Mouse (Mus musculus) adrenal gland, adult 18-20 months (tissue): ENCODE measurements around the gene Mmd. TPM values are rescaled to one million over a fixed set of nuclear protein-coding genes. Genes with fewer than 3 reads are reported as not detected.

Experiments used
- DNase-seq, 2 experiments: peaks; one replicate each; pipeline ENCODE4 v3.0.0; 2021 to 2022; ENCODE audit warnings: low spot score in 2 of 2
- total RNA-seq, 2 experiments: library from RNA; stranded (reverse); gene quantifications; 1 replicate in 1 of 2; 2 replicates in 1 of 2; pipeline ENCODE4 v1.2.3; 2021

Mmd gene
- total RNA-seq, 2 experiments from 2014 or later, result 89.7 to 274 TPM

DNA sequence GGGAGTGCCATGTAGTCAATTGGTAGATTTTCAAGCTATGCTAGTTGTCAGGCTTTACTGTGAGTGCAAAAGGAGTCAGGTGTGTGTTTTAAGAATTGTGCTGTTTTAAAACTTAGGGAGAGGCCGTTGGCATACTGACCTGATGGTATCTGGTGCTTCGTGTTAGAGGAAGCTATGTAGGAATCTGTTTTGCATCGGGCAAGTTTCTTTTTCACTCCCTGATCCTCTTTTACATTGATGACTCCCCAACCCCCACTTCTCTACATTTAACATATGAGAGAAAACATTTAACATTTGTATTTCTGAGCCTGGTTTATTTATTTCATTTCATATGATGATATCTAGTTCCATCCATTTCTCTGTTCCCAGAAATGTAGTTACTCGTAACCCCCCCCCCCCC is 1.5 kb upstream of the Mmd start:
- DNase-seq, result no peak

DNA sequence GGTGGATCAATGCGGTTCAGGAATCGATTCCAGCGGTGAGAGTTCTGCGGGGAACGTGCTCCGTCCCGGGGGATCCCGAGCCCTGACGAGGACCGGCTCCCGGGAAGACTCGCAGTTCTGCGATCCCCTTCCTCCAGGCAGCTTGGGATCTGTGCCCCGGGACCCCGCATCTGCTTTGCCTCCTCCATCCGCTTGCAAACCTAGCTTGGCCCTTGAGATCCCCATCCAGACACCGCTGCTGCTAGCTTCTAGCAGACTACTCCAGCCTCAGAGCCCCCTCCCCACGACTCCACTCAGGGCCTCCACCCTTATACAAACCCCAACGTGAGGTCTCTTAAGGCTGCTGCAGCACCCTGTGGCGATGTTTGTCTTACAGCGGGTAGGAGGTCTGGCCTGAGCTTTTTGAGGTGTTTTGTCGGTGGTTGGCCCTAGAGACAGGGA is 465 bp downstream of the Mmd start:
- peak in 1 of 2 experiments; percentile 46 for DNase-seq

DNA sequence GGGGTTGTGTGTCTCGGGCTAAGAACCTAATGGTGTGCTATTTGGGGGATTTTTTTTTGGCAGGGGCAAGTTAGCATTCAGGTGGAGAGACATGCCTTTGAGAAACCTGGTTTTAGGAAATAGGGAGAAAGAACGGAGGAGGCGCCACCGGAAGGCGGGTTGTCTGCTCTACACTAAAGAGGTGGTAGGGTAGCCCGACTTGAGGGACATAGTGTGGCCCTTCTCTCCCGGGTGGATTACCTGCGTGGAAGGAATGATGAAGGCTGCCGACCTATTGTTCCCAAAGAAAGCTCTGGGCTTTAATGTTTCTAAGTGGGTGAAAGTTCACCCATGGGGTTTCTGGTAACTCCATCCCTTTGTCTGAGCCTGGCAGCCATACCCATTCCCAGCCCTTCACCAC is 933 bp downstream of the Mmd start:
- no peak for DNase-seq

GRCm38 (mm10) chr11:90250730-90251129 is 1.5 kb downstream of the Mmd start:
- no peak for DNase-seq

GRCm38 (mm10) chr11:90251923-90252322 is 2.7 kb downstream of the Mmd start:
- DNase-seq, result no peak

DNA sequence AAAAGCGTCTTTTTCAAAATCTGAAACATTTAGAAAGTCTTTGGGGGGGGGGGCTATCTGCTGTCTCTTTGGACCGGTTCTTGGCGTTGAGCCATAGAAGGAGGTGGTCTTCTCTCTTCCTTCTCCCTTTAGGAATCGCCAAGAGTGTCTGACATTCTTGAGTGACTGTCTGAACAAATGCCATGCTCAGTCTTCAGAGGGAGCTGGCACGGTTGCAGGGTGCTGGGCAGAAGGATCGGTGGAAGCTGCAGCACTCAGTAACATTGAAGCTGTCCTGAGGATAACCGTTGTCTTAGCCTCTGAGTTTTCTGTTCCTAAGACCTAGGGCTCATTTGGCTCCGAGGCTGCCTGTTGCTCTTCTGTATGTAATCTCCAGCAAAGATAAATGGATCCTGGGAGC is 3.1 kb downstream of the Mmd start:
- DNase-seq, result no peak

DNA sequence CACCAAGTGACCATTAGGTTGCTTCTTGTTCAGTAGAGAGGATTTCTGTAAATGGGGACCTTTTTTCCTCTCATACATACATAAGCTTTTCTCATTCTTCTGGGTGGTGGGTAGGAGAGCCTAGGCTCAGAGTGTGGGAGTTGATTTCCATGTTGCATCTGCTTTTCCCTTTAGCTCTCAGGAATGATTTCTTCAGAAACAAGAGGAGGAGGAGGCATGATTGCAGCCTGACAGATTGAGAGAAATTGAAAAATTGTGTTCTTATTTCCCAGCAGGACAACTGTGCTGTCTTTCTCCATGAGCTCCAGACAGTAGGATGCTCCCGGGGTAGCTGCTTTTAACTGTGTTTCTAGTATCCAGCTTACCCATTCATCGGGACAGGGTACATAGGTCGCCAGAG is 5.3 kb downstream of the Mmd start:
- DNase-seq, result no peak

GRCm38 (mm10) chr11:90255687-90256086 is 6.4 kb downstream of the Mmd start:
- no peak for DNase-seq

GRCm38 (mm10) chr11:90256833-90257525 is 7.7 kb downstream of the Mmd start:
- no peak for DNase-seq

DNA sequence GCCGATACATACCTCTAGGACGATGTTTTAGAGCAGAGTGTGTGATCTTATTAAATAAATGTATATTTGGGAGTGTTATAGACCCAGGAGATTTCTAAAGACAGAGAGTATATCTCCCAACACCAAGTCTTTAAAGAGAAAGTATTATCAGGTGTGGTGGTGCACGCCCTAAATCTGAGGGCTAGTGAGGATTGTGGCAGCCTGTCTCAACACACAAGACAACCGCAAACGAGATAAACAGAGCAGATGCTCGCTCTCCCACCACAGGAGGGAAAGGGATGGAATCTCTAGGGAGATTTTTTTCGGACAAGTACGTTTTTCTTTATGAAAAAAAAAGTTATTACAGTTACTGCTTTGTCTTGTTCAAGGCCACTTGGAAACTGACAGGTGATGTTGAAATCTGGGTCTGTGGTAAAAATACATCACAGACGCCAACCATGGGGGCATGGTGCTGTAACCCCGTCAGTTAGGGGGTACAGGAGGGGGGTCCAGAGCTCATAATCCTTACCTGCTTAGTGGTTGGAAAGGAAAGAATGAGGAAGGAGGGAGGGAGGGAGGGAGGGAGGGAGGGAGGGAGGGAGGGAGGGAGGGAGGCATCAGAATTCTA is 9.2 kb downstream of the Mmd start:
- DNase-seq, result no peak

GRCm38 (mm10) chr11:90259071-90259470 is 9.8 kb downstream of the Mmd start:
- DNase-seq, result no peak

- DNase-seq, result no peak
Measured at GRCm38 (mm10) chr11:90259826-90260225, 10.6 kb downstream of the Mmd start.

DNA sequence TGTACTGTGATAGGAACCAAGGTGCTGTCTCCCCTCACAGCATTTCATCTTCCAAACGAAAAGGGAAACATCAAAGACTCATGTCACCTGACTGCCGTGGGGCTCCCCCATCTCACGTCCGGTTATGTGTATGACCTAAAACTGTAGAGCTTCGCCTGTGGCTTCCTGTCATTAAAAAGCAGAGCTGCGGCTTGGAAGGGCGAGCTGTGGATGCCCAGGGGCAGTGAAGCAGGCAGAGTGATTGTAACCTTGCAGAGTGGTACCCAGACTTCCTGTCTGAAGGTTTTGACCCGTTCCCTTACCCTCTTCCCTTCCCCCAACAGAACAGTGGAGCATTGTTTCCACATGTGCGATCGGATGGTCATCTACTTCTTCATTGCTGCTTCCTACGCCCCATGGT is 14.9 kb downstream of the Mmd start:
- no peak for DNase-seq

- DNase-seq, result no peak
Measured at GRCm38 (mm10) chr11:90265581-90265980, 16.3 kb downstream of the Mmd start.

- no peak for DNase-seq
Measured at GRCm38 (mm10) chr11:90268934-90269333, 19.7 kb downstream of the Mmd start.

DNA sequence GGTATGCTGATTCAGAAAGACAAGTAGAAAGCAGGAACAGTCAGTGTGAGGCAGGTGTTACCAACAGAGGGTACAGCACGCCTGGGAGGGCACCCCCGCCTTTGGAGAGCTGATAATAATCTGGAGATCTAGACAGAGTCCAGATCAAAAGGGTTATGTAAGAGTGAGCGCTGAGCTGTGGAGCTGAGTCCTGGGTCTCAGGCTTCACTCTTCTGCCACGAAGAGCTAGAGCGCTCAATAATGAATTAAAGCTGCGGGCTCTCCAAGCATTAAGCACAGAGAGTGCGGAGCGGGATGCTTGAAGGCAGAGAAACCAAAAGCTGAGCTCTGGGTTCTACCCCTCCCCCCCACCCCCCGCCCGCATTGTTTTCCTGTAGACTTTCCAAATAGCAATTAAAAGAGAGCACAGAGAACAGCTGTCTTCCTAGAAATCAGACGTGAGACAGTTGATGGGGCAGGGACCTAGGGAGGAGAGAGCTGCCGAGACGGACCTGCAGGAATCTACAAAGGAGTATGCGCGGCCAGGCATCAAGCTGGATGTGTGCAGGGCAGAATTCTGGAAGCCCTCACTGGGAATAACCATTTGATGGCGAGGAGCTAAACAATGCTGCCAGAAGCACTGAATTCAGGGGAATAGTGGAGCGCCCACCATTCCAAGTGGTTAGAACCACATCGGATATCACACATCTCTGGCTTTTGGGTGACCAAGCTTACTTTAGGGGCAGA is 20.3 kb downstream of the Mmd start:
- DNase-seq, result no peak

DNA sequence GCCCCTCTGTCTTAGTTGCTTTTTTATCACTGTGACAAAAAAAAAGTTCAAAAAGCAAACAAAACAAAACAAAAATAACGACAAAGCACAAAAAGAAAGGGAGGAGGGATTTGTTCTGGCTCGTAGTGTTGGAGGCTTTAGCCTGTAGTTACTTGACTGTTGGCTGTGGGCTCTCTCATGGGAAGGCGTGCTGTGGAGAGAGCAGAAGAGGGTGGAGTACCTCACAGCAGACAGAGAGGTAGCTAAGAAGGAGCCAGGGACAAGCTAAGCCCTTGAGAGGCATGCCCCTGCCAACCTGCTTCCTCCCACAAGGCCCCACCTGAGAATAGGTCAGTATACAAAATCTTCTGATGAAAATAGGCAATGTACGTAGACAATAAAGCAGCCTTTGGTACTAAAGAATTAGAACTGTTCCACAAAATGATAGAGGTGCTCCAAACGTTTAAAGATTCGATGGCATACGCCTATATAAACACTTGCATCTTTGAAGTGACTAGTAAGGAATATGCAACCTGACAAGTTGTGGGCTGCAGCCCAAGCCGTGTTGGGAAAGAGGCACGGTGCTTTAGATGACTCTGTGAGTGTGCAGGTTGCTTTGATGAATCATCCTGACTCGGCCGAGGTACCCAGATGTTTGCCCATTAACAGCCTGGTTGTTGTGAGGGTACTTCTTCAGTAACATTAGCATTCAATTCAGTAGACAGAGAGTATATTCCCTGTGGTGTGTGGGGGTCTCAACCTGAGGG is 21.0 kb downstream of the Mmd start:
- DNase-seq, result no peak

- DNase-seq, result no peak
Measured at GRCm38 (mm10) chr11:90274187-90274586, 24.9 kb downstream of the Mmd start.

DNA sequence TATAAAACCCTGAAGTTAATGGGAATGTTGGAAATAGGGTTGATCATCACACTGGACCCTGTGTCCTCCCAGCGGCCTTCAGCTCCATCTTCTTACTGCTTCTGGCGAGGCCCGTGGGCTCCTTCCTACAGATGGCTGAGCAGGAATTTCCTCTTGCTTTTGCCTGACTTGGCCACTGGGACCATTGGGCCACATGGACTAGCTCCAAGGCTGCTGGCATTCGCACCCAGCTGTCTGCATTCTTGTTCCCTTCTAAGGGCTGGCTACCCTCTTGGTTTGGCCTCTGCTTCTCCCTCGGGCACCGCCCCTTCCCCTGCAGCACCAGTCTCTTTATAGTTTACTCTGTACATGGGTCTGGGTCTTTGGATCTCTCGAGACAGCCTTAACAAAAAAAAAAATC is 26.4 kb downstream of the Mmd start:
- DNase-seq, result peak in 1 of 2 experiments; percentile 31

DNA sequence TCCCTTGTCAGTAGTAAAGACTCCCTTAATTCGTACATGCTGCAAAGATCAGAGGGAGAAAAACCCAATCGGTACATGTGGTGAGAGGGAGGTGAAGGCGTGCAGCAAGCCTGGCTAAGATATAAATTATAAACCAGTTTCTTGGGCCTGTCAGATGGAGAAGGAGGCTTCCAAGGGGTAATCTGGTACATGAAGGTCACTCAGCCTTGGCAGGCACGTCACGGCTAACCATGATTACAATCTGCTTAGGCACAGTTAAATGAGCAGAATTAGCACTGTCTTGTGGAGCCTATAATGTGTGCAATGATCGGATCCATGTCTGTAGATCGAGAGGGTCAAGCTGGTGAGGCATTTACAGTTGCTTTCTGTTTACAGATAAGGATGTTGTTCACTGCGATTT is 26.9 kb downstream of the Mmd start:
- no peak for DNase-seq

DNA sequence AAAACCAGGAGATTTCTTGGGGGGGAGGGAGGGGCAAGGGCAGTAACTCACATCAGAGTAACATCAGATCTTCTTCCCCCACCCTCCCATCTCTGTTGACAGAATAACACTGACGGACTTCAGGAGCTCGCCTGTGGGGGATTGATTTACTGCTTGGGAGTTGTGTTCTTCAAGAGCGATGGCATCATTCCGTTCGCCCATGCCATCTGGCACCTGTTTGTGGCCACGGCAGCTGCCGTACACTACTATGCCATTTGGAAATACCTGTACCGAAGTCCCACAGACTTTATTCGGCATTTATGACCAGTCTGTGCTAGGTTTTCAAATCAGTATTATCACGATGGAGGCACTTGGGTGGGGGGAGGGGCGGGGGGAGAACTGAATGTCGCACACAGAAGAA is 27.3 kb downstream of the Mmd start:
- no peak for DNase-seq

- no peak for DNase-seq
Measured at GRCm38 (mm10) chr11:90280069-90280468, 30.8 kb downstream of the Mmd start.
